Mouse (Mus musculus) forebrain, embryonic 14.5 days (tissue): ENCODE measurements around the gene Tnrc6a. TPM values are rescaled to one million over a fixed set of nuclear protein-coding genes. Genes with fewer than 3 reads are reported as not detected.

Source experiments
- ATAC-seq: fragments of 200-750 bp; cut with Nextera tagmentation; 2 replicates; pipeline ENCODE4 v1.8.0; 2017; ENCODE audit warnings: mild to moderate bottlenecking, moderate library complexity
- DNase-seq: peaks from one replicate; pipeline ENCODE4 v3.0.0-alpha.2; 2015; ENCODE audit warnings: low spot score
- H3K27ac ChIP-seq: fragments of 300-500 bp; sonication (generic); 2 replicates; pipeline ENCODE4 v1.5.1; 2014; ENCODE audit warnings: low read depth, mild to moderate bottlenecking, control low read depth, low read length, moderate library complexity
- H3K27me3 ChIP-seq: fragments of 300-500 bp; sonication (generic); replicated peaks from 2 replicates; pipeline ENCODE4 v1.6.1; 2014; ENCODE audit warnings: low read length, control low read depth, mixed read lengths; ENCODE audit not compliant: control insufficient read depth, insufficient read depth
- H3K36me3 ChIP-seq: fragments of 300-500 bp; sonication (generic); 2 replicates; pipeline ENCODE4 v1.6.1; 2014; ENCODE audit warnings: low read length, control low read depth; ENCODE audit not compliant: control insufficient read depth, insufficient read depth
- H3K4me1 ChIP-seq: fragments of 300-500 bp; sonication (generic); 2 replicates; pipeline ENCODE4 v1.6.1; 2014; ENCODE audit warnings: antibody characterized with exemption, low read length, control low read depth; ENCODE audit not compliant: control insufficient read depth, insufficient read depth
- H3K4me2 ChIP-seq: fragments of 300-500 bp; sonication (generic); 2 replicates; pipeline ENCODE4 v1.6.1; 2014; ENCODE audit warnings: mild to moderate bottlenecking, control low read depth, low read length
- H3K4me3 ChIP-seq: fragments of 300-500 bp; sonication (generic); 2 replicates; pipeline ENCODE4 v1.5.1; 2014; ENCODE audit warnings: low read depth, low read length, control low read depth
- H3K9ac ChIP-seq: fragments of 300-500 bp; sonication (generic); 2 replicates; pipeline ENCODE4 v1.6.1; 2014; ENCODE audit warnings: mild to moderate bottlenecking, low read length, control low read depth, moderate library complexity
- H3K9me3 ChIP-seq: fragments of 300-500 bp; sonication (generic); replicated peaks from 2 replicates; pipeline ENCODE4 v1.6.1; 2016; ENCODE audit warnings: low read length, control low read depth, mixed read lengths; ENCODE audit not compliant: control insufficient read depth
- WGBS: fragments of 180-500 bp; shearing (Covaris S2); extraction: QIAGEN DNeasy Blood & Tissue Kit; methylation state at CpG from one replicate; pipeline ENCODE4 v1.1.7; 2014; 5-methylcytosine and 5-hydroxymethylcytosine counted together
- polyA plus RNA-seq: library from polyadenylated mRNA; unstranded; fragments of >200 nt; fragmentation: Nextera tagmentation; extraction: Ambion mirVana; gene quantifications from 2 replicates; pipeline ENCODE4 v1.2.1, GENCODE M21; 2014

Gene Tnrc6a
- polyA plus RNA-seq, 1 experiment from 2014 or later = 33.1 TPM

- Histone ChIP-seq H3K4me1 (peaks cover 11% of the 10 kb centered on the region; the same call in 1 of the 2 replicates), H3K27me3 (no peaks in the 10 kb centered on the region), H3K27ac (no peak overlapping the region), H3K9ac (no peak overlapping the region), H3K4me3 (no peak overlapping the region), H3K36me3 (peaks cover 12% of the 10 kb centered on the region), H3K4me2 (no peak overlapping the region), H3K9me3 (no peaks in the 10 kb centered on the region)
- DNase-seq (no peak), ATAC-seq (no peak)
- 89% methylated on average over 2 of the region's 2 CpGs for WGBS
Measured at GRCm38 (mm10) chr7:123132401-123132800, 8.7 kb downstream of the Tnrc6a start.

GRCm38 (mm10) chr7:123134876-123135275 lies 11.2 kb downstream of the Tnrc6a start:
- DNase-seq (peak; percentile 27), ATAC-seq (no peak)
- no peaks in the 10 kb centered on the region for H3K9me3 ChIP-seq
- H3K4me1 ChIP-seq = peaks cover 11% of the 10 kb centered on the region; the same call in 1 of the 2 replicates
- H3K27me3 ChIP-seq = no peaks in the 10 kb centered on the region
- H3K27ac ChIP-seq = no peak overlapping the region
- no peak overlapping the region for H3K4me3 ChIP-seq
- WGBS = 5% methylated on average over 2 of the region's 2 CpGs
- peaks cover 20% of the 10 kb centered on the region for H3K36me3 ChIP-seq
- no peak overlapping the region for H3K9ac ChIP-seq
- no peak overlapping the region for H3K4me2 ChIP-seq

GRCm38 (mm10) chr7:123135655-123136054 lies 12.0 kb downstream of the Tnrc6a start:
- WGBS = 75% methylated on average over 3 of the region's 3 CpGs
- DNase-seq = no peak
- Histone ChIP-seq H3K27ac (no peak overlapping the region), H3K4me3 (no peak overlapping the region), H3K4me1 (peaks cover 11% of the 10 kb centered on the region; the same call in 1 of the 2 replicates), H3K9me3 (no peaks in the 10 kb centered on the region), H3K9ac (no peak overlapping the region), H3K27me3 (no peaks in the 10 kb centered on the region), H3K36me3 (peaks cover 20% of the 10 kb centered on the region), H3K4me2 (no peak overlapping the region)
- no peak for ATAC-seq

- H3K4me3 ChIP-seq = no peak overlapping the region
- ATAC-seq (no peak), DNase-seq (no peak)
- H3K4me1 ChIP-seq = peaks cover 13% of the 10 kb centered on the region
- H3K27me3 ChIP-seq = no peaks in the 10 kb centered on the region
- no peak overlapping the region for H3K9ac ChIP-seq
- WGBS = 87% methylated on average over 4 of the region's 4 CpGs
- H3K9me3 ChIP-seq = no peaks in the 10 kb centered on the region
- peaks cover 20% of the 10 kb centered on the region for H3K36me3 ChIP-seq
- H3K4me2 ChIP-seq = no peak overlapping the region
- no peak overlapping the region for H3K27ac ChIP-seq
Measured at GRCm38 (mm10) chr7:123138001-123138400, 14.3 kb downstream of the Tnrc6a start.

GRCm38 (mm10) chr7:123146141-123146846 lies 22.6 kb downstream of the Tnrc6a start:
- ATAC-seq (no peak), DNase-seq (no peak)
- H3K4me1 ChIP-seq = peaks cover 2% of the 10 kb centered on the region; the same call in 1 of the 2 replicates
- H3K27me3 ChIP-seq = no peaks in the 10 kb centered on the region
- H3K4me2 ChIP-seq = no peak overlapping the region
- WGBS = 90% methylated on average over 10 of the region's 10 CpGs
- no peaks in the 10 kb centered on the region for H3K9me3 ChIP-seq
- peaks cover 16% of the 10 kb centered on the region; the same call in 1 of the 2 replicates for H3K36me3 ChIP-seq
- no peak overlapping the region for H3K9ac ChIP-seq
- H3K27ac ChIP-seq = no peak overlapping the region
- H3K4me3 ChIP-seq = no peak overlapping the region

GRCm38 (mm10) chr7:123147787-123148186 lies 24.1 kb downstream of the Tnrc6a start:
- DNase-seq = no peak

GRCm38 (mm10) chr7:123148935-123149334 lies 25.2 kb downstream of the Tnrc6a start:
- no peak for DNase-seq
- ATAC-seq = no peak
- Histone ChIP-seq H3K4me1 (no peaks in the 10 kb centered on the region), H3K9me3 (no peaks in the 10 kb centered on the region), H3K4me2 (no peak overlapping the region), H3K27me3 (no peaks in the 10 kb centered on the region), H3K4me3 (no peak overlapping the region), H3K36me3 (peaks cover 26% of the 10 kb centered on the region; the same call in 1 of the 2 replicates), H3K9ac (no peak overlapping the region), H3K27ac (no peak overlapping the region)
- 92% methylated on average over 9 of the region's 9 CpGs for WGBS

More at GRCm38 (mm10) chr7:123147787-123148186, 24.1 kb downstream of the Tnrc6a start:
- H3K9me3 ChIP-seq = no peaks in the 10 kb centered on the region
- no peak overlapping the region for H3K4me3 ChIP-seq
- H3K27ac ChIP-seq = no peak overlapping the region
- H3K9ac ChIP-seq = no peak overlapping the region
- peaks cover 16% of the 10 kb centered on the region; the same call in 1 of the 2 replicates for H3K36me3 ChIP-seq
- no peaks in the 10 kb centered on the region for H3K27me3 ChIP-seq
- no peak overlapping the region for H3K4me2 ChIP-seq
- ATAC-seq = no peak
- 97% methylated on average over 2 of the region's 2 CpGs for WGBS
- no peaks in the 10 kb centered on the region for H3K4me1 ChIP-seq

GRCm38 (mm10) chr7:123162346-123162745 lies 38.7 kb downstream of the Tnrc6a start:
- Histone ChIP-seq H3K4me1 (no peaks in the 10 kb centered on the region), H3K27me3 (no peaks in the 10 kb centered on the region), H3K36me3 (peaks cover 61% of the 10 kb centered on the region), H3K27ac (no peak overlapping the region), H3K9me3 (no peaks in the 10 kb centered on the region), H3K4me2 (no peak overlapping the region), H3K4me3 (no peak overlapping the region), H3K9ac (no peak overlapping the region)
- ATAC-seq (no peak), DNase-seq (no peak)
- WGBS = 84% methylated on average over 10 of the region's 10 CpGs

- Histone ChIP-seq H3K4me3 (no peak overlapping the region), H3K27me3 (no peaks in the 10 kb centered on the region), H3K27ac (no peak overlapping the region), H3K4me1 (no peaks in the 10 kb centered on the region), H3K9ac (no peak overlapping the region), H3K4me2 (no peak overlapping the region), H3K9me3 (no peaks in the 10 kb centered on the region), H3K36me3 (peaks cover 97% of the 10 kb centered on the region)
- DNase-seq (no peak), ATAC-seq (no peak)
- 83% methylated on average over 2 of the region's 2 CpGs for WGBS
Measured at GRCm38 (mm10) chr7:123167436-123167835, 43.8 kb downstream of the Tnrc6a start.
